Mouse (Mus musculus) heart, postnatal 0 days (tissue): Measurements from ENCODE around the gene Tiam1. TPM values are rescaled to one million over a fixed set of nuclear protein-coding genes. Genes with fewer than 3 reads are reported as not detected.

ENCODE experiments used
- ATAC-seq: fragments of 200-750 bp; cut with Nextera tagmentation; 2 replicates; pipeline ENCODE4 v1.8.0; 2017; ENCODE audit warnings: low read depth, moderate number of reproducible peaks, moderate library complexity; ENCODE audit not compliant: insufficient read depth
- DNase-seq: peaks from one replicate; pipeline ENCODE4 v3.0.0-alpha.2; 2016; ENCODE audit warnings: low spot score
- H3K27ac ChIP-seq: fragments of 300-500 bp; sonication (generic); 2 replicates; pipeline ENCODE4 v1.5.1; 2014; ENCODE audit warnings: low read depth, mild to moderate bottlenecking
- H3K27me3 ChIP-seq: fragments of 300-500 bp; sonication (generic); 2 replicates; pipeline ENCODE4 v1.6.1; 2014; ENCODE audit warnings: low read length, mixed read lengths; ENCODE audit not compliant: control insufficient read depth, insufficient read depth
- H3K36me3 ChIP-seq: fragments of 300-500 bp; sonication (generic); replicated peaks from 2 replicates; pipeline ENCODE4 v1.6.1; 2014; ENCODE audit warnings: low read length, mixed read lengths; ENCODE audit not compliant: control insufficient read depth, insufficient read depth
- H3K4me1 ChIP-seq: fragments of 300-500 bp; sonication (generic); 2 replicates; pipeline ENCODE4 v1.6.1; 2014; ENCODE audit warnings: antibody characterized with exemption; ENCODE audit not compliant: control insufficient read depth, insufficient read depth
- H3K4me2 ChIP-seq: fragments of 300-500 bp; sonication (generic); 2 replicates; pipeline ENCODE4 v1.6.1; 2014; ENCODE audit warnings: low read depth, mild to moderate bottlenecking, low read length, moderate library complexity
- H3K4me3 ChIP-seq: fragments of 300-500 bp; sonication (generic); 2 replicates; pipeline ENCODE4 v1.5.1; 2014; ENCODE audit warnings: low read depth, low read length
- H3K9ac ChIP-seq: fragments of 300-500 bp; sonication (generic); replicated peaks from 2 replicates; pipeline ENCODE4 v1.6.1; 2014; ENCODE audit warnings: low read depth, low read length, mixed read lengths
- H3K9me3 ChIP-seq: fragments of 300-500 bp; sonication (generic); replicated peaks from 2 replicates; pipeline ENCODE4 v1.6.1; 2016; ENCODE audit warnings: low read length; ENCODE audit not compliant: control insufficient read depth
- CTCF ChIP-seq: IDR thresholded peaks from 2 replicates; pipeline ENCODE4 v1.5.1; 2016; ENCODE audit warnings: antibody characterized with exemption, control low read depth, low read depth
- EP300 ChIP-seq: IDR thresholded peaks from 2 replicates; pipeline ENCODE4 v1.6.1; 2016; ENCODE audit warnings: antibody characterized with exemption, low read depth
- WGBS: fragments of 180-500 bp; shearing (Covaris S2); extraction: QIAGEN DNeasy Blood & Tissue Kit; methylation state at CpG from one replicate; pipeline ENCODE4 v1.1.7; 2014; 5-methylcytosine and 5-hydroxymethylcytosine counted together
- polyA plus RNA-seq: library from polyadenylated mRNA; unstranded; fragments of >200 nt; fragmentation: Nextera tagmentation; extraction: Ambion mirVana; gene quantifications from 2 replicates; pipeline ENCODE4 v1.2.1, GENCODE M21; 2015
- total RNA-seq: library from RNA; depleted of rRNA; stranded (reverse); fragments of >200 nt; gene quantifications from 2 replicates; pipeline ENCODE4 v1.2.3, GENCODE M21; 2014; ENCODE audit warnings: low replicate concordance

The Tiam1 gene
- total and polyA plus RNA-seq, 2 experiments from 2014 or later, result 2.6 to 3.6 TPM

- H3K4me2 ChIP-seq, result no peak overlapping the region
- DNase-seq (no peak), ATAC-seq (no peak)
- no peaks in the 10 kb centered on the region for H3K9me3 ChIP-seq
- no peak overlapping the region for H3K4me3 ChIP-seq
- 0 out of 2 replicates have a peak, but pooled peaks cover 12% of the 10 kb centered on the region for H3K4me1 ChIP-seq
- TF ChIP-seq EP300 (no peak), CTCF (no peak)
- no peak overlapping the region for H3K27ac ChIP-seq
- H3K36me3 ChIP-seq, result no peaks in the 10 kb centered on the region
- WGBS, result 93% methylated on average over 10 of the region's 10 CpGs
- peaks cover 9% of the 10 kb centered on the region; the same call in 1 of the 2 replicates for H3K27me3 ChIP-seq
- H3K9ac ChIP-seq, result no peak overlapping the region
Measured at GRCm38 (mm10) chr16:89958030-89958429, 185.5 kb downstream of the Tiam1 start.

GRCm38 (mm10) chr16:89954525-89954924 is 189.0 kb downstream of the Tiam1 start:
- no peaks in the 10 kb centered on the region for H3K36me3 ChIP-seq
- no peak for DNase-seq
- H3K9me3 ChIP-seq, result no peaks in the 10 kb centered on the region
- ATAC-seq, result no peak
- 75% methylated on average over 8 of the region's 8 CpGs for WGBS
- H3K27me3 ChIP-seq, result 0 out of 2 replicates have a peak, but pooled peaks cover 2% of the 10 kb centered on the region
- no peaks in the 10 kb centered on the region for H3K4me1 ChIP-seq
- H3K27ac ChIP-seq, result no peak overlapping the region
- no peak for TF ChIP-seq EP300
- TF ChIP-seq CTCF, result no peak
- H3K4me2 ChIP-seq, result no peak overlapping the region
- no peak overlapping the region for H3K4me3 ChIP-seq
- no peak overlapping the region for H3K9ac ChIP-seq

GRCm38 (mm10) chr16:89954114-89954513 is 189.5 kb downstream of the Tiam1 start:
- TF ChIP-seq EP300 (no peak), CTCF (no peak)
- DNase-seq, result no peak
- H3K36me3 ChIP-seq, result no peaks in the 10 kb centered on the region
- no peak overlapping the region for H3K27ac ChIP-seq
- ATAC-seq, result no peak
- H3K27me3 ChIP-seq, result no peaks in the 10 kb centered on the region
- 76% methylated on average over 1 of the region's 1 CpGs for WGBS
- no peaks in the 10 kb centered on the region for H3K9me3 ChIP-seq
- H3K4me2 ChIP-seq, result no peak overlapping the region
- H3K4me1 ChIP-seq, result no peaks in the 10 kb centered on the region
- H3K4me3 ChIP-seq, result no peak overlapping the region
- H3K9ac ChIP-seq, result no peak overlapping the region

- Histone ChIP-seq H3K27me3 (no peaks in the 10 kb centered on the region), H3K4me3 (no peak overlapping the region), H3K36me3 (no peaks in the 10 kb centered on the region), H3K27ac (no peak overlapping the region), H3K4me1 (no peaks in the 10 kb centered on the region), H3K9ac (no peak overlapping the region), H3K4me2 (no peak overlapping the region), H3K9me3 (no peaks in the 10 kb centered on the region)
- TF ChIP-seq CTCF, result no peak
- no peak for TF ChIP-seq EP300
- 66% methylated on average over 5 of the region's 5 CpGs for WGBS
- DNase-seq (no peak), ATAC-seq (no peak)
Measured at GRCm38 (mm10) chr16:89952821-89953220, 190.7 kb downstream of the Tiam1 start.

- H3K36me3 ChIP-seq, result no peaks in the 10 kb centered on the region
- no peak for TF ChIP-seq EP300
- TF ChIP-seq CTCF, result no peak
- H3K27me3 ChIP-seq, result no peaks in the 10 kb centered on the region
- DNase-seq, result peak; percentile 19
- no peak overlapping the region for H3K9ac ChIP-seq
- H3K9me3 ChIP-seq, result no peaks in the 10 kb centered on the region
- H3K4me1 ChIP-seq, result no peaks in the 10 kb centered on the region
- no peak overlapping the region for H3K27ac ChIP-seq
- WGBS, result 72% methylated on average over 8 of the region's 8 CpGs
- H3K4me3 ChIP-seq, result no peak overlapping the region
- ATAC-seq, result no peak
- no peak overlapping the region for H3K4me2 ChIP-seq
Measured at GRCm38 (mm10) chr16:89950754-89951153, 192.8 kb downstream of the Tiam1 start.

- H3K4me1 ChIP-seq, result no peaks in the 10 kb centered on the region
- no peak overlapping the region for H3K4me2 ChIP-seq
- TF ChIP-seq EP300 (no peak), CTCF (no peak)
- no peak overlapping the region for H3K4me3 ChIP-seq
- 91% methylated on average over 6 of the region's 6 CpGs for WGBS
- ATAC-seq, result no peak
- no peaks in the 10 kb centered on the region for H3K9me3 ChIP-seq
- no peak for DNase-seq
- H3K36me3 ChIP-seq, result no peaks in the 10 kb centered on the region
- no peaks in the 10 kb centered on the region for H3K27me3 ChIP-seq
- no peak overlapping the region for H3K27ac ChIP-seq
- H3K9ac ChIP-seq, result no peak overlapping the region
Measured at GRCm38 (mm10) chr16:89950251-89950650, 193.3 kb downstream of the Tiam1 start.
